Mouse (Mus musculus): ENCODE results near the gene Thsd7a. TPM values are rescaled to one million over a fixed set of nuclear protein-coding genes. Genes with fewer than 3 reads are reported as not detected.

The Thsd7a gene
- total RNA-seq, 1 experiment, result 3.3 TPM

- Histone ChIP-seq H3K4me1 (ENCODE audit: control insufficient read depth in 2 of 2, insufficient read depth in 2 of 2, low read length in 2 of 2, poor library complexity in 1 of 2) (no peaks in the 10 kb centered on the region; a peak in 1 of 4 replicates), H3K27ac (ENCODE audit: insufficient read depth, low read depth, low read length, poor library complexity, severe bottlenecking) (no peak overlapping the region), H3K9me3 (ENCODE audit: control insufficient read depth, insufficient read depth, low read depth, low read length) (no peaks in the 10 kb centered on the region), H3K36me3 (ENCODE audit: control insufficient read depth, insufficient read depth, low read length, poor library complexity, severe bottlenecking) (no peaks in the 10 kb centered on the region), H3K9ac (ENCODE audit: insufficient read depth, low read depth, low read length, poor library complexity, severe bottlenecking) (no peak overlapping the region), H3K4me3 (ENCODE audit: insufficient read depth in 1 of 2, low read depth in 1 of 2, low read length in 2 of 2, poor library complexity in 1 of 2, severe bottlenecking in 1 of 2) (no peak overlapping the region)
- in situ Hi-C loops (cut with MboI; ENCODE audit: low sequenced_read_pairs in 2 of 2, unreplicated experiment in 2 of 2), result no loop called here
- TF ChIP-seq HCFC1 (IDR thresholded peaks at IDR 0.05; ENCODE audit: borderline replicate concordance, insufficient read depth, low read length) (no peak), MAFK (IDR thresholded peaks at IDR 0.05; ENCODE audit: insufficient read depth, low read depth, low read length) (no peak), CHD2 (IDR thresholded peaks at IDR 0.05; ENCODE audit: low read depth, low read length) (no peak), ZC3H11A (IDR thresholded peaks at IDR 0.05; ENCODE audit: borderline replicate concordance, low read depth, low read length) (no peak), ZNF384 (IDR thresholded peaks at IDR 0.05; ENCODE audit: low read depth, low read length) (no peak)
- DNase-seq (ENCODE audit: low read depth, low spot score), result no peak
Measured at GRCm38 (mm10) chr6:12500888-12501287, 248.3 kb downstream of the Thsd7a start.

GRCm38 (mm10) chr6:12499866-12500265, 249.3 kb downstream of the Thsd7a start:
- Histone ChIP-seq H3K4me1 (ENCODE audit: control insufficient read depth in 2 of 2, insufficient read depth in 2 of 2, low read length in 2 of 2, poor library complexity in 1 of 2) (no peaks in the 10 kb centered on the region; a peak in 1 of 4 replicates), H3K4me3 (ENCODE audit: insufficient read depth in 1 of 2, low read depth in 1 of 2, low read length in 2 of 2, poor library complexity in 1 of 2, severe bottlenecking in 1 of 2) (no peak overlapping the region), H3K9me3 (ENCODE audit: control insufficient read depth, insufficient read depth, low read depth, low read length) (no peaks in the 10 kb centered on the region), H3K27ac (ENCODE audit: insufficient read depth, low read depth, low read length, poor library complexity, severe bottlenecking) (no peak overlapping the region), H3K9ac (ENCODE audit: insufficient read depth, low read depth, low read length, poor library complexity, severe bottlenecking) (no peak overlapping the region), H3K36me3 (ENCODE audit: control insufficient read depth, insufficient read depth, low read length, poor library complexity, severe bottlenecking) (no peaks in the 10 kb centered on the region)
- in situ Hi-C loops (cut with MboI; ENCODE audit: low sequenced_read_pairs in 2 of 2, unreplicated experiment in 2 of 2), result no loop called here
- no peak for TF ChIP-seq ZC3H11A (IDR thresholded peaks at IDR 0.05; ENCODE audit: borderline replicate concordance, low read depth, low read length)
- no peak for TF ChIP-seq MAFK (IDR thresholded peaks at IDR 0.05; ENCODE audit: insufficient read depth, low read depth, low read length)
- TF ChIP-seq CHD2 (IDR thresholded peaks at IDR 0.05; ENCODE audit: low read depth, low read length), result no peak
- no peak for TF ChIP-seq ZNF384 (IDR thresholded peaks at IDR 0.05; ENCODE audit: low read depth, low read length)
- no peak for TF ChIP-seq HCFC1 (IDR thresholded peaks at IDR 0.05; ENCODE audit: borderline replicate concordance, insufficient read depth, low read length)
- DNase-seq (ENCODE audit: low read depth, low spot score), result no peak

GRCm38 (mm10) chr6:12493571-12493970, 255.6 kb downstream of the Thsd7a start:
- Histone ChIP-seq H3K9me3 (ENCODE audit: control insufficient read depth, insufficient read depth, low read depth, low read length) (no peaks in the 10 kb centered on the region), H3K27ac (ENCODE audit: insufficient read depth, low read depth, low read length, poor library complexity, severe bottlenecking) (no peak overlapping the region), H3K4me3 (ENCODE audit: insufficient read depth in 1 of 2, low read depth in 1 of 2, low read length in 2 of 2, poor library complexity in 1 of 2, severe bottlenecking in 1 of 2) (no peak overlapping the region), H3K4me1 (ENCODE audit: control insufficient read depth in 2 of 2, insufficient read depth in 2 of 2, low read length in 2 of 2, poor library complexity in 1 of 2) (no peaks in the 10 kb centered on the region), H3K9ac (ENCODE audit: insufficient read depth, low read depth, low read length, poor library complexity, severe bottlenecking) (no peak overlapping the region), H3K36me3 (ENCODE audit: control insufficient read depth, insufficient read depth, low read length, poor library complexity, severe bottlenecking) (no peaks in the 10 kb centered on the region)
- in situ Hi-C loops (cut with MboI; ENCODE audit: low sequenced_read_pairs in 2 of 2, unreplicated experiment in 2 of 2), result no loop called here
- DNase-seq (ENCODE audit: low read depth, low spot score), result no peak
- no peak for TF ChIP-seq HCFC1 (IDR thresholded peaks at IDR 0.05; ENCODE audit: borderline replicate concordance, insufficient read depth, low read length)
- no peak for TF ChIP-seq MAFK (IDR thresholded peaks at IDR 0.05; ENCODE audit: insufficient read depth, low read depth, low read length)
- no peak for TF ChIP-seq CHD2 (IDR thresholded peaks at IDR 0.05; ENCODE audit: low read depth, low read length)
- TF ChIP-seq ZC3H11A (IDR thresholded peaks at IDR 0.05; ENCODE audit: borderline replicate concordance, low read depth, low read length), result no peak
- TF ChIP-seq ZNF384 (IDR thresholded peaks at IDR 0.05; ENCODE audit: low read depth, low read length), result no peak

- TF ChIP-seq HCFC1 (IDR thresholded peaks at IDR 0.05; ENCODE audit: borderline replicate concordance, insufficient read depth, low read length) (no peak), ZNF384 (IDR thresholded peaks at IDR 0.05; ENCODE audit: low read depth, low read length) (no peak), ZC3H11A (IDR thresholded peaks at IDR 0.05; ENCODE audit: borderline replicate concordance, low read depth, low read length) (no peak), CHD2 (IDR thresholded peaks at IDR 0.05; ENCODE audit: low read depth, low read length) (no peak), MAFK (IDR thresholded peaks at IDR 0.05; ENCODE audit: insufficient read depth, low read depth, low read length) (no peak)
- DNase-seq (ENCODE audit: low read depth, low spot score), result no peak
- Histone ChIP-seq H3K4me3 (ENCODE audit: insufficient read depth in 1 of 2, low read depth in 1 of 2, low read length in 2 of 2, poor library complexity in 1 of 2, severe bottlenecking in 1 of 2) (no peak overlapping the region), H3K9me3 (ENCODE audit: control insufficient read depth, insufficient read depth, low read depth, low read length) (no peaks in the 10 kb centered on the region), H3K9ac (ENCODE audit: insufficient read depth, low read depth, low read length, poor library complexity, severe bottlenecking) (no peak overlapping the region), H3K36me3 (ENCODE audit: control insufficient read depth, insufficient read depth, low read length, poor library complexity, severe bottlenecking) (no peaks in the 10 kb centered on the region), H3K4me1 (ENCODE audit: control insufficient read depth in 2 of 2, insufficient read depth in 2 of 2, low read length in 2 of 2, poor library complexity in 1 of 2) (no peaks in the 10 kb centered on the region), H3K27ac (ENCODE audit: insufficient read depth, low read depth, low read length, poor library complexity, severe bottlenecking) (no peak overlapping the region)
- in situ Hi-C loops (cut with MboI; ENCODE audit: low sequenced_read_pairs in 2 of 2, unreplicated experiment in 2 of 2), result no loop called here
Measured at GRCm38 (mm10) chr6:12488882-12489281, 260.3 kb downstream of the Thsd7a start.

Data from ES-E14 (cell line).